Mouse (Mus musculus): ENCODE data around the gene Vmn1r117. TPM values are rescaled to one million over a fixed set of nuclear protein-coding genes. Genes with fewer than 3 reads are reported as not detected.

Gene Vmn1r117
- polyA plus RNA-seq (2014; fragmentation: Illumina TruSeq; extraction: RNeasy Lipid Tissue Mini Kit (QIAGEN cat#74804); ENCODE audit: low replicate concordance): not detected

GRCm38 (mm10) chr7:20884021-20884420, at the start of gene Vmn1r117:
Gene Vmn1r117, minus strand, starts transcription at chr7:20884121.

GRCm38 (mm10) chr7:20912247-20912646, 28.3 kb upstream of the Vmn1r117 start, which contains the start of gene Vmn1r118:
Gene Vmn1r118, minus strand, starts transcription at chr7:20912347.

GRCm38 (mm10) chr7:20871956-20872355, 12.0 kb downstream of the Vmn1r117 start, which contains the start of gene Vmn1r116:
Gene Vmn1r116, plus strand, starts transcription at chr7:20872256.

GRCm38 (mm10) chr7:20844885-20845284, 39.0 kb downstream of the Vmn1r117 start, which contains the start of gene Vmn1r115:
Gene Vmn1r115, minus strand, starts transcription at chr7:20844985.

Other genes starting within 250 kb of the Vmn1r117 start
- gene Vmn1r107, start 215.2 kb downstream of the Vmn1r117 start, polyA plus RNA-seq (2014; fragmentation: Illumina TruSeq; extraction: RNeasy Lipid Tissue Mini Kit (QIAGEN cat#74804); ENCODE audit: low replicate concordance): not detected
- not detected for gene Vmn1r111, start 180.9 kb downstream of the Vmn1r117 start, polyA plus RNA-seq (2014; fragmentation: Illumina TruSeq; extraction: RNeasy Lipid Tissue Mini Kit (QIAGEN cat#74804); ENCODE audit: low replicate concordance)
- gene Gm10668, start 153.5 kb downstream of the Vmn1r117 start, polyA plus RNA-seq (2014; fragmentation: Illumina TruSeq; extraction: RNeasy Lipid Tissue Mini Kit (QIAGEN cat#74804); ENCODE audit: low replicate concordance): not detected
- gene Vmn1r112, start 112.9 kb downstream of the Vmn1r117 start, polyA plus RNA-seq (2014; fragmentation: Illumina TruSeq; extraction: RNeasy Lipid Tissue Mini Kit (QIAGEN cat#74804); ENCODE audit: low replicate concordance): not detected
- gene Vmn1r113, start 96.8 kb downstream of the Vmn1r117 start, polyA plus RNA-seq (2014; fragmentation: Illumina TruSeq; extraction: RNeasy Lipid Tissue Mini Kit (QIAGEN cat#74804); ENCODE audit: low replicate concordance): not detected
- not detected for gene Vmn1r114, start 71.9 kb downstream of the Vmn1r117 start, polyA plus RNA-seq (2014; fragmentation: Illumina TruSeq; extraction: RNeasy Lipid Tissue Mini Kit (QIAGEN cat#74804); ENCODE audit: low replicate concordance)
- gene Vmn1r115, start 39.1 kb downstream of the Vmn1r117 start, polyA plus RNA-seq (2014; fragmentation: Illumina TruSeq; extraction: RNeasy Lipid Tissue Mini Kit (QIAGEN cat#74804); ENCODE audit: low replicate concordance): not detected
- not detected for gene Vmn1r116, start 11.9 kb downstream of the Vmn1r117 start, polyA plus RNA-seq (2014; fragmentation: Illumina TruSeq; extraction: RNeasy Lipid Tissue Mini Kit (QIAGEN cat#74804); ENCODE audit: low replicate concordance)
- gene Vmn1r118, start 28.2 kb upstream of the Vmn1r117 start, polyA plus RNA-seq (2014; fragmentation: Illumina TruSeq; extraction: RNeasy Lipid Tissue Mini Kit (QIAGEN cat#74804); ENCODE audit: low replicate concordance): not detected
- not detected for gene Vmn1r119, start 128.3 kb upstream of the Vmn1r117 start, polyA plus RNA-seq (2014; fragmentation: Illumina TruSeq; extraction: RNeasy Lipid Tissue Mini Kit (QIAGEN cat#74804); ENCODE audit: low replicate concordance)
- not detected for gene Vmn1r120, start 169.7 kb upstream of the Vmn1r117 start, polyA plus RNA-seq (2014; fragmentation: Illumina TruSeq; extraction: RNeasy Lipid Tissue Mini Kit (QIAGEN cat#74804); ENCODE audit: low replicate concordance)
- gene Vmn1r121, start 214.4 kb upstream of the Vmn1r117 start, polyA plus RNA-seq (2014; fragmentation: Illumina TruSeq; extraction: RNeasy Lipid Tissue Mini Kit (QIAGEN cat#74804); ENCODE audit: low replicate concordance): not detected